Mouse (Mus musculus): Measurements from ENCODE around the gene Pbld2. TPM values are rescaled to one million over a fixed set of nuclear protein-coding genes. Genes with fewer than 3 reads are reported as not detected.

The Pbld2 gene
- total RNA-seq, 2 experiments from 2014 or later: 6.9 to 7.3 TPM

GRCm38 (mm10) chr10:63056966-63057750, 33.0 kb downstream of the Pbld2 start:
- intact Hi-C loops (cut with DNase I): no loop called here
- DNase-seq: peak; percentile 24 to 35

GRCm38 (mm10) chr10:63059862-63060261, 35.7 kb downstream of the Pbld2 start, which contains the start of gene Pbld1:
Gene Pbld1, plus strand, starts transcription at chr10:63060162.
- no peak for DNase-seq
- intact Hi-C loops (cut with DNase I): no loop called here

- intact Hi-C loops (cut with DNase I): no loop called here
- DNase-seq: peak; percentile 40 to 42
Measured at GRCm38 (mm10) chr10:63060406-63060805, 36.3 kb downstream of the Pbld2 start.

- no peak for DNase-seq
- intact Hi-C loops (cut with DNase I): no loop called here
Measured at GRCm38 (mm10) chr10:63061266-63061665, 37.2 kb downstream of the Pbld2 start.

GRCm38 (mm10) chr10:63062696-63063095, 38.6 kb downstream of the Pbld2 start:
- intact Hi-C loops (cut with DNase I): no loop called here
- DNase-seq: no peak

- no peak for DNase-seq
Measured at GRCm38 (mm10) chr10:63063365-63063764, 39.2 kb downstream of the Pbld2 start.

GRCm38 (mm10) chr10:63064516-63064915, 40.4 kb downstream of the Pbld2 start:
- intact Hi-C loops (cut with DNase I): loop anchor here (2.0 kb wide), 2 partner anchors 20 to 40 kb away; partner anchors contain the start of genes Hnrnph3 and Pbld2
- DNase-seq: no peak

More at GRCm38 (mm10) chr10:63063365-63063764, 39.2 kb downstream of the Pbld2 start:
- intact Hi-C loops (cut with DNase I): no loop called here

GRCm38 (mm10) chr10:63065561-63065960, 41.4 kb downstream of the Pbld2 start:
- intact Hi-C loops (cut with DNase I): loop anchor here (2.0 to 5.0 kb wide), 4 partner anchors 21 to 253 kb away; partner anchors contain the start of genes Hnrnph3 and Pbld2
- DNase-seq: no peak

GRCm38 (mm10) chr10:63065988-63066387, 41.9 kb downstream of the Pbld2 start:
- intact Hi-C loops (cut with DNase I): loop anchor here (2.0 to 5.0 kb wide), 5 partner anchors 21 to 254 kb away; partner anchors contain the start of genes Hnrnph3 and Pbld2

GRCm38 (mm10) chr10:63086304-63086703, 62.2 kb downstream of the Pbld2 start:
- intact Hi-C loops (cut with DNase I): no loop called here
- no peak for DNase-seq

More at GRCm38 (mm10) chr10:63065988-63066387, 41.9 kb downstream of the Pbld2 start:
- peak; percentile 73 to 78 for DNase-seq

- intact Hi-C loops (cut with DNase I): no loop called here
Measured at GRCm38 (mm10) chr10:63089103-63089757, 65.1 kb downstream of the Pbld2 start.

GRCm38 (mm10) chr10:63089758-63090571, 65.8 kb downstream of the Pbld2 start:
- intact Hi-C loops (cut with DNase I): no loop called here
- no peak for DNase-seq

More at GRCm38 (mm10) chr10:63089103-63089757, 65.1 kb downstream of the Pbld2 start:
- DNase-seq: no peak

GRCm38 (mm10) chr10:63091915-63092314, 67.8 kb downstream of the Pbld2 start:
- no peak for DNase-seq
- intact Hi-C loops (cut with DNase I): no loop called here

GRCm38 (mm10) chr10:63092616-63093550, 68.8 kb downstream of the Pbld2 start:
- intact Hi-C loops (cut with DNase I): no loop called here
- no peak for DNase-seq

- no peak for DNase-seq
- intact Hi-C loops (cut with DNase I): no loop called here
Measured at GRCm38 (mm10) chr10:63096757-63097156, 72.6 kb downstream of the Pbld2 start.

GRCm38 (mm10) chr10:63098191-63098590, 74.1 kb downstream of the Pbld2 start:
- intact Hi-C loops (cut with DNase I): no loop called here
- DNase-seq: no peak

- intact Hi-C loops (cut with DNase I): no loop called here
- DNase-seq: no peak
Measured at GRCm38 (mm10) chr10:63099521-63099920, 75.4 kb downstream of the Pbld2 start, which contains the start of gene Atoh7. Gene Atoh7, plus strand, starts transcription at chr10:63099651.

GRCm38 (mm10) chr10:63099941-63100562, 75.9 kb downstream of the Pbld2 start:
- intact Hi-C loops (cut with DNase I): no loop called here
- DNase-seq: peak; percentile 22 to 31

GRCm38 (mm10) chr10:63100657-63101056, 76.5 kb downstream of the Pbld2 start:
- intact Hi-C loops (cut with DNase I): no loop called here

More at GRCm38 (mm10) chr10:63100657-63101056, 76.5 kb downstream of the Pbld2 start:
- DNase-seq: no peak
